Mouse (Mus musculus): Measurements from ENCODE around the gene Serhl. TPM values are rescaled to one million over a fixed set of nuclear protein-coding genes. Genes with fewer than 3 reads are reported as not detected.
"Not testable (repeated sequence)": the region's sequence is repeated elsewhere in the genome, so short reads cannot be mapped to it uniquely, and the experiment has no call there.

Gene Serhl
- polyA plus RNA-seq, 1 experiment from 2014 or later = 77.1 TPM

- H3K9ac ChIP-seq (ENCODE audit: low read length); H3K27ac ChIP-seq (ENCODE audit: low read length); H3K4me1 ChIP-seq (ENCODE audit: control insufficient read depth, insufficient read depth, low read length); ATAC-seq (replicated peaks; ENCODE audit: extremely low read depth, insufficient read depth, low FRiP score); H3K4me2 ChIP-seq (ENCODE audit: low read depth, low read length); H3K27me3 ChIP-seq (ENCODE audit: control insufficient read depth, insufficient read depth, low read length); H3K4me3 ChIP-seq (ENCODE audit: low read length); H3K9me3 ChIP-seq (replicated peaks; ENCODE audit: control insufficient read depth, low read length): not testable (repeated sequence)
- 76% methylated on average over 3 of the region's 3 CpGs for WGBS
- peaks cover 59% of the 10 kb centered on the region for H3K36me3 ChIP-seq (ENCODE audit: control insufficient read depth, insufficient read depth)
Measured at GRCm38 (mm10) chr15:83127037-83127436, 37.7 kb downstream of the Serhl start.

DNA sequence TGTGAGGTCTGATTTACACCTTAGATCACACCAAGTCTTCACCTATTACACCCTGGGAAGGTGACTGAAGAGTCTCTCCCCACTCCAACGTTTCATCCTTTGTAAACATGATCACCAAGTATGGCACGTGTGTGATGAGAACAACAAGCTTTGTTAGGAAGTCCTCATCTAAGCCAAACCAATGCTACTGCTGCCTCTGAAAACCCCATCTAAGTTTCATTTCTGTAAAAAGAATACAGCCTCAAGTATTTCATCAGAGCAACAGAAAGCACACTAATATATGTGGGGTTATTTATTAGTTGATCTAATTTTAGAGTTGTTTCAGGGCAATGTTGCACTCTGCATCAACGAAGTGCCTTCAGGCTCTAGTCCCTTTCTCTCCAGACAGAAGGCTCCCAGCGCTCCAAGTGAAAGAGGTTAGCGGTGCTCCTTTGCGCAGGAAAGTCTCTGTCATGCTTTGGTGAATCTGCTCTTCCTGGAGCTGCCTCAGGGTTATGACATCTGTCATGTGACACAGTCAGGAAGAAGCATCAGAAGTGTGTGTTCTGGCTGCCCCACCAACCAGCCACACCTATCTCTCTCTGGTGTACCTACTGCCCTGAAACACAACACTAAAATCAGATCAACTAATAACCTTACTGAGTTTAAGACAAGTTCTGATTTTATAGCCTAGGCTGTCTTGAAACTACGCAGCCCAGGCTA, 40.4 kb downstream of the Serhl start:
- 88% methylated on average over 7 of the region's 7 CpGs for WGBS
- peaks cover 70% of the 10 kb centered on the region for H3K36me3 ChIP-seq (ENCODE audit: control insufficient read depth, insufficient read depth)
- H3K4me2 ChIP-seq (ENCODE audit: low read depth, low read length) = no peak overlapping the region
- no peaks in the 10 kb centered on the region for H3K27me3 ChIP-seq (ENCODE audit: control insufficient read depth, insufficient read depth, low read length)
- no peak overlapping the region for H3K4me3 ChIP-seq (ENCODE audit: low read length)
- H3K4me1 ChIP-seq (ENCODE audit: control insufficient read depth, insufficient read depth, low read length) = no peaks in the 10 kb centered on the region
- no peak overlapping the region for H3K9ac ChIP-seq (ENCODE audit: low read length)
- H3K9me3 ChIP-seq (replicated peaks; ENCODE audit: control insufficient read depth, low read length) = no peaks in the 10 kb centered on the region
- no peak overlapping the region for H3K27ac ChIP-seq (ENCODE audit: low read length)
- ATAC-seq (replicated peaks; ENCODE audit: extremely low read depth, insufficient read depth, low FRiP score) = no peak

DNA sequence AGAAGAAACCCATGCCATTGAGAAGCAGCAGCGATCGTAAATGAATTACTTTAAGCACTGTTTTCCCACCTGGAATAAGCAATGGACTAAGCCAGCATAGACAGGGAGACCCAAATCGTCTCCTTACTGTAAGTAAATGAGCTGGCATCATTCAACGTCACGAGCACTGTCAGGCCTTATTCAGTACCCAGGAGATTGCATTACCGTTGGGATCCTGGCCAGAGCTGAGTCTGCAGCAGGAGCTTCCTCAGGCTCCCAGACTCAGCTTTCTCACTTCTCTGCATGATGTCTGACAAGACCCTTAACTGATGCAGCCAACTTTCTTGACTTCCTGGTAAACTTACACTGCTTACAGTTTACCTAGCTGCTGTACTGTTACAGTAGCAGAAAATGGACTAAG, 45.4 kb downstream of the Serhl start:
- Histone ChIP-seq H3K9ac (ENCODE audit: low read length) (no peak overlapping the region), H3K27ac (ENCODE audit: low read length) (no peak overlapping the region), H3K36me3 (ENCODE audit: control insufficient read depth, insufficient read depth) (peaks cover 59% of the 10 kb centered on the region), H3K4me3 (ENCODE audit: low read length) (no peak overlapping the region), H3K4me2 (ENCODE audit: low read depth, low read length) (no peak overlapping the region), H3K9me3 (replicated peaks; ENCODE audit: control insufficient read depth, low read length) (no peaks in the 10 kb centered on the region), H3K27me3 (ENCODE audit: control insufficient read depth, insufficient read depth, low read length) (no peaks in the 10 kb centered on the region), H3K4me1 (ENCODE audit: control insufficient read depth, insufficient read depth, low read length) (no peaks in the 10 kb centered on the region)
- ATAC-seq (replicated peaks; ENCODE audit: extremely low read depth, insufficient read depth, low FRiP score) = no peak
- 87% methylated on average over 6 of the region's 6 CpGs for WGBS

DNA sequence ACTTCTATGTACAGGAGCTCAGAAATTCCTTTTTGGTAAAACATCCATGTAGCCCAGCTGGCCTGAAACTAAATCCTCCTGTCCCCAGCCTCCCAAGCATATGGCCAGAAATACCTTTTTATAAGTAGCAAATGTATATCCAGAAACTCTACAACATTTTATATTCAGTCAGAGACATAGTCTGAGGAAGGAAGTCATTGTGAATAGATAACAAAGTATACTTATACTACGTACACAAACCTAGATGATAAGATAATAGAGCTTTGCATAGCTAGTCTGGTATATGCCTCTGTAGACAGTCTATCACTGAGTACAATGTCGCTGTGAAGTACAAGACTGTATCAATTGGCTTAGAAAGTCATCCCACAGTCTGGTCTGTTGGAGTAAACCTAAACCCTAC, 46.3 kb downstream of the Serhl start:
- H3K9me3 ChIP-seq (replicated peaks; ENCODE audit: control insufficient read depth, low read length) = no peaks in the 10 kb centered on the region
- no peak overlapping the region for H3K9ac ChIP-seq (ENCODE audit: low read length)
- no peak overlapping the region for H3K4me2 ChIP-seq (ENCODE audit: low read depth, low read length)
- no peaks in the 10 kb centered on the region for H3K27me3 ChIP-seq (ENCODE audit: control insufficient read depth, insufficient read depth, low read length)
- peaks cover 2% of the 10 kb centered on the region; the same call in 1 of the 2 replicates for H3K4me1 ChIP-seq (ENCODE audit: control insufficient read depth, insufficient read depth, low read length)
- no peak overlapping the region for H3K27ac ChIP-seq (ENCODE audit: low read length)
- H3K36me3 ChIP-seq (ENCODE audit: control insufficient read depth, insufficient read depth) = peaks cover 51% of the 10 kb centered on the region
- no peak overlapping the region for H3K4me3 ChIP-seq (ENCODE audit: low read length)
- ATAC-seq (replicated peaks; ENCODE audit: extremely low read depth, insufficient read depth, low FRiP score) = no peak
- 66% methylated on average over 2 of the region's 2 CpGs for WGBS

DNA sequence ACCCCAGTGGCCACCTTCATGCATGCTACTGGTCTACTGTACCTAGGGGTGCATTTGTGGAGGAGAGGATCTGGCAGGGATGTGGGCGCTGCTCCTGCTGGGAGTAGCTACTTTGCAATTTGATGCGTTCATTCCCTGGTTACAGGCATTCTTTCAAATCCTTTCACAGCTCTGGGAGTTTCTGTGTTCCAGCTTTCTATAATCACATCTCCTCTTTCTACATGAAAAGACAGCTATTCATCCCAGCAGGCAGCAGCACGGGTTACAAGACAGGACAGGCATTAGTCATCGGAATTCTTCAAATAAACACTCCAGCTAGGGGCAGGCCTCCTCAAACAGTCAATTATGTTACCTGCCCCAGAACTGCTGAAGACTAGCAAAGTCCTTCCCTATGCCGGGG, 53.6 kb downstream of the Serhl start:
- no peak overlapping the region for H3K9ac ChIP-seq (ENCODE audit: low read length)
- ATAC-seq (replicated peaks; ENCODE audit: extremely low read depth, insufficient read depth, low FRiP score) = no peak
- no peak overlapping the region for H3K4me2 ChIP-seq (ENCODE audit: low read depth, low read length)
- H3K4me1 ChIP-seq (ENCODE audit: control insufficient read depth, insufficient read depth, low read length) = peaks cover 24% of the 10 kb centered on the region
- no peak overlapping the region for H3K4me3 ChIP-seq (ENCODE audit: low read length)
- H3K9me3 ChIP-seq (replicated peaks; ENCODE audit: control insufficient read depth, low read length) = no peaks in the 10 kb centered on the region
- WGBS = 42% methylated on average over 5 of the region's 5 CpGs
- H3K36me3 ChIP-seq (ENCODE audit: control insufficient read depth, insufficient read depth) = peaks cover 13% of the 10 kb centered on the region
- peak overlapping the region; percentile 20; the same call in 1 of the 2 replicates for H3K27ac ChIP-seq (ENCODE audit: low read length)
- no peaks in the 10 kb centered on the region for H3K27me3 ChIP-seq (ENCODE audit: control insufficient read depth, insufficient read depth, low read length)

DNA sequence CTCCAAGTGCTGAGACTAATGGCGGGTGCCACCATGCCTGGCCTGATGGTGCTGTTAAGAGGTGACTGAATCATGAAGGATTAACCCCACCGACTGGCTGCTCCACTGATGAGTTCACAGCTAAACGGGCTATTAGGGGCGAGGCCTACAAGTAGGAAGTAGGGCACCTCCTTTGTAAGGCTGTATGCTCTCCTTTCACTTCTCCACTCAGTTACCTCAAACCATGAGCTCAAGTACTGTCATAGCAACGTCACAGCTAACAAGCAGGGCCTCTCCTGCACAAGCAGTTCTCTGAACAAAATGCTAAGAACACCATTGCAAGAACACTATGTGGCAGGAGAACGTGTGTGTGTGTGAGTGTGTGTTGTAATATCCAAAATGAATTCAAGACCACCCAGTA, 56.2 kb downstream of the Serhl start:
- H3K36me3 ChIP-seq (ENCODE audit: control insufficient read depth, insufficient read depth) = peaks cover 10% of the 10 kb centered on the region
- H3K9me3 ChIP-seq (replicated peaks; ENCODE audit: control insufficient read depth, low read length) = no peaks in the 10 kb centered on the region
- peaks cover 30% of the 10 kb centered on the region for H3K4me1 ChIP-seq (ENCODE audit: control insufficient read depth, insufficient read depth, low read length)
- WGBS = 87% methylated on average over 6 of the region's 6 CpGs
- no peak overlapping the region for H3K27ac ChIP-seq (ENCODE audit: low read length)
- no peaks in the 10 kb centered on the region for H3K27me3 ChIP-seq (ENCODE audit: control insufficient read depth, insufficient read depth, low read length)
- H3K4me2 ChIP-seq (ENCODE audit: low read depth, low read length) = no peak overlapping the region
- ATAC-seq (replicated peaks; ENCODE audit: extremely low read depth, insufficient read depth, low FRiP score) = no peak
- H3K4me3 ChIP-seq (ENCODE audit: low read length) = no peak overlapping the region
- no peak overlapping the region for H3K9ac ChIP-seq (ENCODE audit: low read length)

DNA sequence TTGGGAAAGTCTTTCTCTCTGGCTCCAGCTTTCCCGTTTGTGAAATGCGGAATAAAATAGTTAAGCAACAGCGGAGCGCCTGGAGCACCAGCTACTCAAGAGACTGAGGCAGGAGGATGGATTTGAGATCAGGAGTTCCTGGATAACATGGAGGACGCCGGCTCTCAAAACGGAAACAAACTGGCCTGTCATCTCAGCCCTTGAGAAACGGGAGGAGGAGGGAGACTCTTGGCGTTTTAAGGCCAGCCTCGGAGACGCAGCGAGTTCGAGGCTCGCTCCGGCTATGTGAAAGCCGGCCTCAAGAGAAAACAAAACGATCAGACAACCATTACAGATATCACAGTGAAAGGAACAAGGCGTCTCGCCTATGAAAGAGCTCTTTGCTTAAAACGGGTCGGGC, 59.1 kb downstream of the Serhl start:
- ATAC-seq (replicated peaks; ENCODE audit: extremely low read depth, insufficient read depth, low FRiP score) = no peak
- Histone ChIP-seq H3K4me3 (ENCODE audit: low read length) (peak overlapping the region; percentile 98), H3K9ac (ENCODE audit: low read length) (peak overlapping the region; percentile 99), H3K4me2 (ENCODE audit: low read depth, low read length) (peak overlapping the region; percentile 82), H3K36me3 (ENCODE audit: control insufficient read depth, insufficient read depth) (peaks cover 10% of the 10 kb centered on the region), H3K27ac (ENCODE audit: low read length) (peak overlapping the region; percentile 99), H3K9me3 (replicated peaks; ENCODE audit: control insufficient read depth, low read length) (no peaks in the 10 kb centered on the region), H3K4me1 (ENCODE audit: control insufficient read depth, insufficient read depth, low read length) (peaks cover 13% of the 10 kb centered on the region), H3K27me3 (ENCODE audit: control insufficient read depth, insufficient read depth, low read length) (no peaks in the 10 kb centered on the region)
- WGBS = under 1% methylated on average over 21 of the region's 21 CpGs

DNA sequence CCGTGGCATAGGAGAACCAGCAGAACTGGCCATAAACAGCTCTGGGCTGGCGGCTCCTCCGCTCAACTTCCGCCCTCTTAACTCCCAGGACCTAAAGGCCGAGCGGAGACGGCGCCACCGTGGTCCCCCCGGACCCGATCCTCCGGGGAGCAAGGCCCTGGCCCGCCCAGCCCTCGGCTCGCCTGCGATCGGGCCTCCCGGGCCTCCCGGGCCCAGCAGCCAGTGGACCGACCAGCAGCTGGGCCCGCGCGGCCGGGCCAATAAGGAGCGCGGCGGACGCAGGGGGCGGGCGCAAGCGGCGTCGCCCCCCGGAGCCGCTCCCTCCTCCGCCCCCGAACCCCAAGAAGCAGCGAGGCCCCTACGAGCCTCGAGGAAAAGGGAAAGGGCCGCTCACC, 59.5 kb downstream of the Serhl start:
- WGBS = 0% methylated on average over 38 of the region's 41 CpGs

GRCm38 (mm10) chr15:83149196-83150072, 60.1 kb downstream of the Serhl start, which contains the start of gene Poldip3:
Gene Poldip3, minus strand, starts transcription at chr15:83149384.
- peak; percentile 92 for ATAC-seq (replicated peaks; ENCODE audit: extremely low read depth, insufficient read depth, low FRiP score)
- Histone ChIP-seq H3K4me2 (ENCODE audit: low read depth, low read length) (peak within 1 kb of the TSS; percentile 82), H3K27me3 (ENCODE audit: control insufficient read depth, insufficient read depth, low read length) (no peaks in the 10 kb centered on the region), H3K4me3 (ENCODE audit: low read length) (peak within 1 kb of the TSS; percentile 98), H3K36me3 (ENCODE audit: control insufficient read depth, insufficient read depth) (peaks cover 18% of the 10 kb centered on the region), H3K4me1 (ENCODE audit: control insufficient read depth, insufficient read depth, low read length) (peaks cover 11% of the 10 kb centered on the region), H3K9ac (ENCODE audit: low read length) (peak within 1 kb of the TSS; percentile 99), H3K9me3 (replicated peaks; ENCODE audit: control insufficient read depth, low read length) (no peaks in the 10 kb centered on the region), H3K27ac (ENCODE audit: low read length) (peak within 1 kb of the TSS; percentile 99)
- WGBS = under 1% methylated on average over 56 of the region's 56 CpGs

More for the DNA sequence above, 59.5 kb downstream of the Serhl start:
- Histone ChIP-seq H3K27me3 (ENCODE audit: control insufficient read depth, insufficient read depth, low read length) (no peaks in the 10 kb centered on the region), H3K4me2 (ENCODE audit: low read depth, low read length) (peak overlapping the region; percentile 82), H3K36me3 (ENCODE audit: control insufficient read depth, insufficient read depth) (peaks cover 14% of the 10 kb centered on the region), H3K4me3 (ENCODE audit: low read length) (peak overlapping the region; percentile 98), H3K4me1 (ENCODE audit: control insufficient read depth, insufficient read depth, low read length) (peaks cover 11% of the 10 kb centered on the region), H3K9ac (ENCODE audit: low read length) (peak overlapping the region; percentile 99), H3K9me3 (replicated peaks; ENCODE audit: control insufficient read depth, low read length) (no peaks in the 10 kb centered on the region), H3K27ac (ENCODE audit: low read length) (peak overlapping the region; percentile 99)
- ATAC-seq (replicated peaks; ENCODE audit: extremely low read depth, insufficient read depth, low FRiP score) = peak; percentile 81

All from heart, embryonic 16.5 days (tissue).